Mouse (Mus musculus) ES-CJ7 (cell line): ENCODE measurements around the gene Ptpn23.

Source experiments
- DNase-seq: peaks from one replicate; pipeline ENCODE4 v3.0.0; 2011; ENCODE audit warnings: low read depth, low spot score

Gene Ptpn23

DNA sequence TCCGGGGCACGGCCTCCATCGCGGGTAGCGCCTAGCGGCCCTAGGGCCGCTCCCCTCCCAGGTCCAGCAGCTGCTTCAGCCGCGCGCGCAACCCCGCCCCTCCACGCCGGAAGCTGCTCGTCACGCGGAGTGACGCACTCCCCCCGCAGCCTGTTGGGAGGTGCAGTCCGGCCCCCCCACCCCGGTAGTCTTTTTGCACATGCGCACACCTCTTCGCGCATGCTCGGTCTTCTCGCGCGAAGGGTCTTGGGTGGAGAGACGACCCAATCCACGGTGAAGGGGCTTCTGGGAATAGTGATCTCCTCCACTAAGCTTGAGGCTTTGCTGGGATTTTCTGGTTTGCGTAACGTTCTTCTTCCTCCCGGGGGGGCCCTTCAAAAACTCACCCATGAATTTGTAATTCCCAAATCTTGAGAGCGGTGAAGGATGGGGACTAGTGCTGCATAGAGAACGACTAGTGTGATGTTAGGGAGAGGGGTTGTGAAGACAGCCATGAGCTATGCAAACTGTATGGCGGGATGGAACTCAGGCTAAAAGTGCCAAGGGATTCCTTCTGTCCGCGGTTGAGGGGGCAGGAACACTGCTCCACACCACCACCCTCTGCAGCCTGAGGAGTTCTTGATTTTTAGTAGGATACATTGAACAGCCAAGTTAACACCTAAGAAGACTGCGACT lies at the start of gene Ptpn23:
TSS of gene Ptpn23 (minus strand) at position 115 of the 675 bp plus-strand sequence.
- DNase-seq, result peak; percentile 98

DNA sequence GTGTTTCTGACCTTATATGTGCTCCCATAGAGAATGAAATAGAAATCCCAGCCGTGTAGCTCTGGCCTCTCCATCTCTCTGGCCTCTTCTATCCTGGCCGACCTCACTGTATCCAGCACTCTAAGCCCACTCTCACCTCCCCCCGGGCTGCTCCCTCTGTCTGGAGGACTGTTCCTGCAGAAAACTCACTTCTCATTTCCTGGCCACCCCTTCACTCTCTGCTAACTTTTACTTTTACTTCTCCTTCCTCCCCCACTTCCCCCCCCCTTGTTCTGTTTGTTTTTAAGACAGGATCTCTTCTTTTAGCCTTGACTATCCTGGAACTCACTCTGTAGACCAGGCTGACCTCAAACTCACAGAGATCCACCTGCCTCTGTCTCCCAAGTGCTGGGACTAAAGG lies 44.5 kb upstream of the Ptpn23 start:
- no peak for DNase-seq

DNA sequence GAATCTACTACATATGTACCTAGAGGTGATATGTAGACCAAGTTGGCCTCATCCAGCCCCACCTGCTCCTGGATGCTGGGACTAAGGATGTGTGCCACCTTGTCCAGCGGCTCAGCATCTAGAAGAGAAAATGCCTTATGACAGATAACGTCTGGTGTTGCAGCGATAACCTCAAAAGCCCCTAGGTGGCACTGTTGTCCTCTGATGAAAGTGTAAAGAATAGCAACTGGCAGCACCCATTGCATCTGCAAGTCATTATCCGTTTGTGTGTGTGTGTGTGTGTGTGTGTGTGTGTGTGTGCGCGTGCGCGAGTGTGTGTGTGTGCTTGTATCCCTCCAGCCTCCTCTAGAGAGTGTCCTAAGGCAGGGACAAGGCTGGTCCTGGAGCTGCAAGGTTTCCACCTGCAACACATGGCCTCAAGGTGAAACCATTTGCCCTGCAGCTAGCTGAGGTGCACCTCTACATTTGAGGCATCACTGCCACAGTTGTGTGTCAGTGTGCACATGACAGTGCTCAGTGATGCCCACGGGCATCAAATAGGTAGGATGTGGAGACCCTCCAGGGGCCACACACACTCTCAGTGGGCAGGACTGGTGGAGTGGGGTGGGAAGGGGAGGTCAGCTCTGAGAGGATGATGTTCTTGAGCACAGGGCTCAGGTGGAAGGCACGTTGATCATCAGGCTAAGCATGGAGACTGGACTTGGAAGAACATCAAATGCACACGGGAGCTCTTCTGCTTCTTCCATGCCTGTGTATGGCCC lies 41.0 kb upstream of the Ptpn23 start:
- DNase-seq, result peak; percentile 78

DNA sequence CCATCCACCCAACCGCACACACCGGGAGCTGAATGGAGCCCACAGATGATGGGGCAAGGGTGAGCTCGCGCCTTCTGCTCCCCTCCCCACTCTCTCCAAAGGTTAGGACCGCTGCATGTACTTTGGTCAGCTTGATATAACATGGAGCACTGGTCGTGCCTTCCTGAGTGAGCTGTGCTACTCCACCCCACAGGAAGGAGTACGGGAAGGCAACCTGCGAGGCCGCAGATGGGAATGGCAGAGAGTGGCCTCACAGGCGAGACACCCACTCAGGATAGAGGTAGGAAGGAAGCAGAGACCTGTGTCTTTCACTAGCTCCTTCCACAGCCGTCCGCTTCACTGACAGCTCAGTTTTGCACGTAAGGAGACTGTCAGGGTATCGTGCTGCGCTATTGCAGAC lies 40.3 kb upstream of the Ptpn23 start:
- no peak for DNase-seq

DNA sequence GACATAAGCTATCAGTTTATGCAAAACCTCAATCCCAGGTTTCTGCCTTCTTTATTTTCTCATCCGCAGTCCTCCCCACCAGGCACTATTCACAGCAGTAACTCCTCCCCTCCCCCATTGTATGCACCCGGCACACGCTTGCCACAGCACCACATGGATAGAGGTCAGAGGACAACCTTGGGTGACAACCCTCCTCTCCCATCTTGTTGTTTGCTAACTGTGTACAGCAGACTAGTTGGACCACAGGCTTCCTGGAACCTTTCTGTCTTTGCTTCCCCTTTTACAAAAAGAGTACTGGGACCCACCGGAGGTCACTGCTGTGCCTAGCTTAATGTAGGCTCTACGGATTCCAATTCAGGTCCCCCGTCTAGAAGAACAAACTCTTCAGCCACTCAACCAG lies 32.5 kb upstream of the Ptpn23 start:
- DNase-seq, result no peak

DNA sequence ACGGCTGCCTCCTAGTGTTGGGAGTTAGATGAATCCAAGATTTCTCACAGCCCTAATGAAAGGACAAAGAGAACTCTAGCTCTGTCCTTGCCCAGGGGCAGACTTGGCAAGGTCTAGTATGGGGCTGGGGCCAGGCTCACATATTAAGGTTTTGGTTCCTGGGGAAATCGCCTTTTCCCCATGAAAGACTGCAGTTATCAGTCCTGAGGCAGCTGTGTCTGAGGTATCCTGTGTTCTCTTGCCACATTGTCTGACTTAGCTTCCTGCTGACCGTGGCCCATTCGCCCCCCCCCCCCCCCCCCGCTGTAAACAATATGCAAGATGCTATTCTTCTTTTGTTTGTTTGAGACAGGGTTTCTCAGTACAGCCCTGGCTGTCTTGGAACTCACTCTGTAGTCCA lies 32.0 kb upstream of the Ptpn23 start:
- no peak for DNase-seq

DNA sequence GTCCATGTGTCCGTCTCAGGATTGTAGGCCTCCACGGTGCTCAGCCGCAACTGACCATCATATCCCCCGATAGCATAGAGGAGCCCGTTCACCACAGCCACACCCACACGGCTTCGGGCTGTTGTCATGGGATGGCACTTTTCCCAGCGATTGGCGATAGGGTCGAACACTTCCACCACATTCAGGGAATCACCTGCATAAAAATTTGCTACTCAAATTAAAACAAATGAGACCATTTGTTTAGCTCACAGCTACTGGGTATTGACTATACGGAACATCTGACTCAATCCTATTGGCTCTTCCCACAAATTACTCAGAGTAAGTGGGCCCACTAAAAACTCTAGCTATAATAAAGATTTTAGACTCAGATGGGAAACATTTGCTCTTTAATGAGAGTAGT lies 28.0 kb upstream of the Ptpn23 start:
- DNase-seq, result no peak

DNA sequence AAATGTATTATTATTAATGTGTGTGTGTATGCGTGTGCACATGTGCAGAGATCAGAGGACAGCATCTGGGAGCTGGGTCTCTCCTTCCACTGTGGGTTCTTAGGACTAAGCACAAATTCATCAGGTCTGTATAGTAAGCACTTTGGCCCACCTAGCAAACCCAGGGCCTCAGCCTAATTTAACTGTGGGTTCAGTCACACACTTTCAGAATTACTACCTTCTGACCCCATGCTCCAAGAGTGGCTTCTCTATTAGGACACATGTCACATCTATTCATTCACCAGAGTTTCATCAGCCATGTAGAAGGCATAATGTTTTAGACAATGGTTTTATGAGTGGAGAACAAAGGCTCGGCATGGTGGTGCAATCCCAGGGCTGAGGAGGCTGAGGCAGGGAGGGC lies 25.0 kb upstream of the Ptpn23 start:
- no peak for DNase-seq

DNA sequence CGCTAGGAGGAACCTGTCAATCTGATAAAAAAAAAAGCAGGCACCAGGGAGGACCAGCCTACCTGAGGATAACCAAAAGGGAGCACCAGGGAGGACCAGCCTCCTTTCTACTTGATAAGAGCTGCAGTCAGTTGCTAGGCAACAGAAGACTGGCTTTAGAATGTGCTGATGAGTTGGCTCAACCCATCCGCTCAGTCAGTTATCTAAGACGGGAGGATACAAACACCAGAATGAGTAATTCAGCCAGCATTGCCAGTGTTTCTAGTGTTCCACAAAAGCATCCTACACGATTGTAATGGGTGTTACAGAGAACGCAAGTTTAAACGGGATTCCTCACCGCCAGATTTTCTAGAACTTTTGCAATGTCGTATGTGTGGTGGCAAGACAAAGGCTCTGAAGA lies 23.2 kb upstream of the Ptpn23 start:
- DNase-seq, result no peak

DNA sequence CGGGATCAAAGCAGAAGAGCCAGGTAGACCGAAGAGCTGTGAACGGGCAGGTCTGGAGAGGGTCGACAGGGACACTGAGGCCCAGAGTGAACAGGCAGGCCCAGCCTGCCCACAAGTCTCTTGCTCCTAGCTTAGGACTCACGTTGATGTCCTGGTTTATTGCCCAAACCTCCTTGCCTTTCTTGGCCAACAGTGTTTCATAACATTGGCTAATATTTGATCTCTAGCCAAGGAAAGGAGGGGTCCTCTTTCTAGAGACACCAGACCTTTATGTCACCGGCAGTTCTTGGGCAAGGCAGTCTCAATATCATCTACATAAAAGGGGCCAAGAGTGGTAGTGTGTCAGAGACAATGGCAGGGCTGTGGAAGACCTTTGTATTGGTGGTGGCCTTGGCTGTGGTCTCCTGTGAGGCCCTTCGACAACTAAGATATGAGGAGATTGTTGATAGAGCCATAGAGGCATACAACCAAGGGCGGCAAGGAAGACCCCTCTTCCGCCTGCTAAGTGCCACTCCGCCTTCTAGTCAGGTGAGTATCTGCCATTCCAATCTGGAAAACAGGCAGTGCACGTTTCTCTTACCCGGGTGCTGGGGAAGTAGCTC lies 11.6 kb upstream of the Ptpn23 start, which contains the start of gene Ngp:
TSS of gene Ngp (plus strand) at position 237 of the 602 bp plus-strand sequence.
- no peak for DNase-seq

DNA sequence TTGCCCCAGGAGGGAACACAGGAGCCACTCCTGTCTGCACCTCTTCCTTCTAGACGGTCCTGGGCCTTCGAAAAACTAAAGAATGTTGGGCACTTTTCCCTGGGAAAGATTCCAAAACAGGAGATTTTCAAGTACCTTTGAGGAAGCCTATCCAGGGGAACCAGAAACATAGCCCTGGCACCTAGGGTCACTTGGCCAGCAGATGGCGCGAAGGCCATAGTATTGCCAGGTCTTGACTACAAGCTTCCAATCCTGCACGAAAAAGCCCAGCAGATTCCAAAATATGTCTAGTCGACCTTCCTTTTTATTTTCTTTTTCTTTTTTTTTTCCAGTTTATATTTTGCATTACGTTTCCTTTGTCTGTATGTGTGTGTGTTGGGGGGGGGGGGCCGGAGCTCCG lies 5.8 kb upstream of the Ptpn23 start:
- peak; percentile 46 for DNase-seq

DNA sequence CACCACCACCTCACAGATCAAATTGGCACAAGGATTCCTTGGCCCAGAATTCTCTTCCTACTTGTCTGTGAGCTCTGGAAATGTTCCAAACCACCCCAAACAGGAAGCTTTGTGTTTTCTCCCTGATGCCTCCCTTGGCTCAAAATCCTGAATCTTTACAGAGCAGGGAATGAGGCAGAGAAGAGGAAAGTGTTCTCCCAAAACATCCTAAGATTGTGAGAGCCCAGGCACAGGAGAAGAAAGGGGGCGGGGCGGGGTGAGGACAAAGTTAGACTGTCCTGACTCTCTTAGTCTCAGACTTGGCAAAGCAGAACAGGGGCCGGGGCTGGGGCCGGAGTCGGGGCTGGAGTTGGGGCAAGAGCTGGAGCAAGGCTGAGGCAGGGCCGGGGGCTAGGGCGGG lies 4.9 kb upstream of the Ptpn23 start:
- no peak for DNase-seq

DNA sequence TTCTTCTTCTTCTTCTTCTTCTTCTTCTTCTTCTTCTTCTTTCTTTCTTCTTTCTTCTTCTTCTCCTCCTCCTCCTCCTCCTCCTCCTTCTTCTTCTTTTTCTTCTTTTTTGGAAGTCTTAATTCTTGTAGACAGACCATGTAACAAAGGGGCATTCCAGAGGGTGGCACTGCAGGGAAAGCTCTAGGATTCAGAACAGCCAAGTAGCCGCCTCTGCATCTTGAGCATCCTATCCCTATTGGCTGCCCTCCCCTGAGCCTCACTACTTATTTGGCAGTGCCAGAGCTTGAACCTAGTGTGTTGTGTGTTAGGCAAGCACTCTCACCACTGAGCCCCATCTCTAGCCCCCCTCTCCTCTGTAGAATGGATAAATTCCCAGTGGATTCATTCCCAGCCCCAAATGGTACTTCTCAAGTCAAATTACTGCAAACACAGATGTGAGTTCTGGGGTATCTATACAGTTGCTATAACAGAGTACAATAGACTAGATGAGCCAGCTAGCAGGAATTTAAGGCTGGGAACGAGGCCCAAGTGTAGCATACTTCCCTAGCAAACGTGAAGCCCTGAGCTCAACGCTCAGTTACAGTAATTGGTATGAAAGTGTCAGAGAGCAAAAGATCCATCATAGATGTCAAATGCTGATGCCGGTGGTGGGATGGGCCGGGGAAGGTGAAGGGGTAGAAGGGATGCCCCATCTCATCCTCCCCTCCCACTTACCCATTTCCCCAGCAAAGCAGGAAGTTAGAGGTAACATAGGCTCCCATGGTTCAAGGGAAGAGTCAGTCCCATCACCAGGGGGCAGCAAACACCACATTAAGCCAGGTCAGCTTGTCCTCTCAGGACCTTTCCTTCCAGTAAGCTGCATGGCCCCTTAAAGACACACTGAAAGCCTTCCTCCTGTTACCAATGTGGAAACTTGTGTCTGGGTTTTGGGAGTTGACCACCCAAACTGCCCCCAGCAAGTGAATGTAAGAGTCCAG lies 3.2 kb upstream of the Ptpn23 start:
- DNase-seq, result peak; percentile 91

DNA sequence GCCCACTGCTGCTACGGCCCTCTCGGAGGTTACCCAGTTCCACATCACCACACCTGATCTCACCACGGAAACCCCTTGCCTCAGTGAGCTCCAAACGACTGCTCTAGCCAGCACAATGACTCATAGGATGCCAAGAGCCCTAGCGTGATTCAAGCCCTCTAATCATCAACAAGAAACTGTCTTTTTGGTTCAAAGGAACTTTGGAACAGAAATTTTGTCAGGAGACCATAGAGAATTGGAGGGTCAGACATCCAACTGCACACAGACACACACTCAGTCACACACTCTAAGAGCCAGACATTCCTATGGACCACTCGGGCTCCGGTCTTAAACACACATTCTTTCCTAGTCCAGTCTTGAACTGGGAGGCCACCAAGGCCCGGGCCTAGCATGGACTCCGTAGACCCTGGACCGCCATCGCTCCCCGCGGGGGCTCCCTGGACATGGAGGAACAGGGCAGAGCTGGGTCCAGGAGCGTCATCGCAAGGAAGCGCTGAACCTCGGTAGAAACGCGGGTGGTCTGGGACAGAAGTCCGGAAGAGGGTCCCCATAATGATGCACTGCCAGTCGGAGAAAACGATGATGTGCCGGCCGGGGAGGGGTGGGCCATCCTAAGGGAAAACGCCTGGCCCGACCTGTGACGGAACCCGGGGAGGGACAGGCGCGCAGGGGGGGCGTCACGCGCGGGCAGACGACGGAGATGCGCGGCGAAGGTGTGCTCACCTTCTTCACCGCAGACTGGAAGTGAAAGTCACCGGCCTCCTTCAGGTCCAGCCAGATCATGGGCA lies 508 bp downstream of the Ptpn23 start:
- DNase-seq, result peak; percentile 24

DNA sequence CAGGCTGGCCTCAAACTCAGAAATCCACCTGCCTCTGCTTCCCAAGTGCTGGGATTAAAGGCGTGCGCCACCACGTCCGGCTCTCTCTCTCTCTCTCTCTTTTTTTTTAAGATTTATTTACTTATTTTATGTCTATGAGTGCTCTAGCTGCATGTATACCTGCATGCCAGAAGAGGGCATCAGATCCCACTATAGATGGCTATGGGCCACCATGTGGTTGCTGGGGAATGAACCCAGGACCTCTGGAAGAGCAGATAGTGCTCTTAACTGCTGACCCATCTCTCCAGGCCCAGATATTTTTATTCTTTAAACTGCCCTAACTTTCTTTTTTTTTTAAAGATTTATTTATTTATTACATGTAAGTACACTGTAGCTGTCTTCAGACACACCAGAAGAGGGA lies 4.8 kb downstream of the Ptpn23 start:
- peak; percentile 46 for DNase-seq

DNA sequence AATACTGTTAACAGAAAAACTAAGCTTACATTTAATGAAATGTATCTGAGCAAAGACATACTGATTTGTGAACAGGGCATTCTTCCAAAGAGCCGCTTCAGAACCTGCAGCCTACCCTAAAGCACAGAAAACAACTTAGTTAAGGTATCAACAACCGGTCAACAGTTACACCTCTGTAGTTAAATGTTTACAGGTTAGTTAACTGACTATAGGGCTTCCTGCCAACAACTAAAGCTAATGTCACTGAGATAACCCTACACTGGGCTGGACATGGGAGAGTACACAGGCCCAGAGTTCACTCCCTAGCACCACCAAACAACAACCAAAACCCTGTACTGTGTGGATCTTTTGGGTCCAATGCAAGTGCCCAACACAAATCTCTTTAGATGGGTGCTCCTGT lies 5.3 kb downstream of the Ptpn23 start:
- DNase-seq, result no peak

DNA sequence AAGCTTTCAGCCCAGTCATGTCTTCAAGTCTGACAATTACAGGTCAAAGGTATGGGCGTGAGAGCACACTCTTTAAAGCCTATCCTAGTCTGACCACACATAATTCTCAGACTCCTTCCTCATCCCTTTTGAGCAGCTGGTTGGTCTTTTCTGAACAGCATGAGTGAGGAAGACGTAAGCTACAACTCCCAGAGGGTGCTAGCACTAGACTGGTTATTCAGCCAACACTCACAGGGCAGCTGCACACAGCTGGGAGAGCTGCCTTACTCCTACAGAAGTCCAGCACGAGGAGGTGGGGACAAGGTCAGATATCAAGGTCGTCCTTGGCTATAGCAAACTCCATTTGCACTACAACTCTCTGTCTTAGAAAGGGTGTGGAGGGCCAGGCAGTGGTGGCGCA lies 7.4 kb downstream of the Ptpn23 start:
- peak; percentile 77 for DNase-seq

DNA sequence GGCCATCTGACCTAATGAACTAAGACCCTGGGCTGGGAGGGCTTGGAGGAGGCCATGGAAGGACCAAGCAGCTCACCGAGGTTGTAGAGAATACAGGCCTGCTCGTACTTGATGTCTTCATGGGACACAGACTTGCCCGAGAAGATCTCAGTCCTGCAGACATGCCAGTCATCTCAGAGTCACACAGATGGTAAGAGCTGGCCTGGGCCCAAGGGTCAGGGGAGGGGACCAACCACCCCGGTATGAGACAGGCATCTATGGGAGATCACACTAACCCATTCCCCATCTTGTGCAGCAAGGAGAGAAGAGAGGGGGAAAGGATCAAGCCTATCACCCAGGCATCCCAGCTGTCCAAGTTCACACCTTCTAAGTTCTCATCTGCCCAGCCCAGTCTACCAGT lies 14.7 kb downstream of the Ptpn23 start:
- DNase-seq, result no peak

DNA sequence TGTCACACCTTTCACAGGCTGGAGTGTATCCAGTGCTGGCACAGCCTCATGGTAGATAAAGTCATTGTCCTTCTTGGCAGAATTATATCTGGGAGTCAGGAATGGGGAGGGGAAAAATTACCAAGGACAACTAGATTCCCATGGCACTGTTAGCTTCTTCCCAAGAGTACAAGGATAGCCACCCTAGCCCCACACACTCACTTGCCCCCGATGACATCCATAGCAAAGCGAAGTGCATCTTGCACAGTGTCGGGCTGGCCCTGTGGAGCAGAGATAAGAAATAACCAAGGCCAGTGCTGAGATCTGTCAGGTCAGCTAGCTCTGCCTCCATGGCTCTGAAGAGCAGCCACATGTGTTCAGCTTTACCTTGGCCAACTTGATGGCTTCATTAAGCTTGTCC lies 17.2 kb downstream of the Ptpn23 start:
- DNase-seq, result no peak

DNA sequence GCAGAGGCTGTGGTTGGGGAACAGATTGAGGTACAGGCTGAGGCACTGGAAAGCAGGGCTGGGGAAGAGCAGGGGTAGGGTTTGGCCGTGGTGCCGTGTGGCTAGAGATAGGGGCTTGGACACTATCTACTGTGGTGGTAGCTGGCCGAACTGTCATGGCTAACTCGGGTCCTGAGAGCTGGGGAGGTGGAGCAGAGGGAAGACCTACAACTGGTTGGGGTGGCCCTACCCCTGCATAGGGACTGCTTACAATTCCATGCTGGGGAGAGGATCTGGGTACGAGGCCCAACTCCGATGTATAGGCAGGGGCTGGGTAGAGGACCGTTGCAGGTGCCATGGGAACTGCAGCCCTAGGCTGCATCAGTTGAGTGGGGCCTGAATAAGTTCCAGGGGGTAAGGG lies 20.0 kb downstream of the Ptpn23 start:
- no peak for DNase-seq

DNA sequence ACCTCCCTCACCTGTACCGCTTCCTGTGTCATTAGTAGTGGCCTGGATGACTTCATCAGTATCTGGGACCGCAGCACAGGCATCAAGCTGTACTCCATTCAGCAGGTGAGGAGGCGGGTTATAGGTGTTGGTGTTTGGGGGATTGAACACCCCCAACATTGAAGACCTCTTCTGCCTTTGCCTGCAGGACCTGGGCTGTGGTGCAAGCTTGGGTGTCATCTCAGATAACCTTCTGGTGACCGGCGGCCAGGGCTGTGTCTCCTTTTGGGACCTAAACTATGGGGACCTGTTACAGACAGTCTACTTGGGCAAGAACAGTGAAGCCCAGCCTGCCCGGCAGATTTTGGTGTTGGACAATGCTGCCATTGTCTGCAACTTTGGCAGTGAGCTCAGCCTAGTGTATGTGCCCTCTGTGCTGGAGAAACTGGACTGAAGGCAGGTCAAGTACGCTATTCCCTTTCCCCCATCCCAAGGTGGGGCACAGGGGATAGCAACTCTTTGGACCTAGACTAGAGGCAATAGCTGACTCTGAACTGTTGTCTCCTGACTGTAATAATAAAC lies 23.6 kb downstream of the Ptpn23 start:
- DNase-seq, result no peak
